Mouse (Mus musculus): ENCODE measurements at regions not wholly inside any gene's neighbourhood (a gene's known extent, or its start where the extent isn't known, plus 50 kb on each side); places are given as distances from the start of the nearest gene placed in this dataset.

DNA sequence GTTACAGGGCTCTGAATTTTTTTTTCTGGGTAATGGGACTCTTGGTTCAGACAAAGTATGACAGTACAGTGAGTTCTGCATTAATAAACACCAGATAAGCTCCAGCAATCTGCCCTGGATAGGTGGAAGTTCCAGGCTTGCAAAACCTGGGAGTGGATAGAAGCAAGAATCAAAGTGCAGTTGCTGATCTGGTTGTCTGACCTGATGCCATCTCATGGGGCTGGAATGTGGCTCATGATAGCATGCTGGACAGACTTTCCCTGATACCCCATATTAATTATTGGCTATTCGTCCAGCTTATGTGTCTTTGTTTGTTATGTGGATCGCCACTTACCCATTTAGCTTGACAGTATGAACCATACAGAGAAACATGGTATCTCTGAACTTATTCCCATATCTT lies 146.6 kb upstream of the Tnfaip3 start:
- 75% methylated on average over 2 of the region's 2 CpGs for whole genome bisulfite sequencing
- Histone ChIP-seq H3K9me3 (replicated peaks; ENCODE audit: control insufficient read depth, low read length) (no peaks in the 10 kb centered on the region), H3K36me3 (ENCODE audit: control insufficient read depth, insufficient read depth, low read length) (no peaks in the 10 kb centered on the region), H3K27me3 (ENCODE audit: control insufficient read depth, insufficient read depth, low read length) (no peaks in the 10 kb centered on the region), H3K27ac (ENCODE audit: low read length) (no peak overlapping the region), H3K9ac (ENCODE audit: low read length) (no peak overlapping the region), H3K4me3 (replicated peaks; ENCODE audit: low read length) (no peak overlapping the region), H3K4me1 (ENCODE audit: control insufficient read depth, insufficient read depth, low read length) (no peaks in the 10 kb centered on the region), H3K4me2 (ENCODE audit: low read depth, low read length) (no peak overlapping the region)
- ATAC-seq (ENCODE audit: insufficient read depth, low FRiP score) = no peak

DNA sequence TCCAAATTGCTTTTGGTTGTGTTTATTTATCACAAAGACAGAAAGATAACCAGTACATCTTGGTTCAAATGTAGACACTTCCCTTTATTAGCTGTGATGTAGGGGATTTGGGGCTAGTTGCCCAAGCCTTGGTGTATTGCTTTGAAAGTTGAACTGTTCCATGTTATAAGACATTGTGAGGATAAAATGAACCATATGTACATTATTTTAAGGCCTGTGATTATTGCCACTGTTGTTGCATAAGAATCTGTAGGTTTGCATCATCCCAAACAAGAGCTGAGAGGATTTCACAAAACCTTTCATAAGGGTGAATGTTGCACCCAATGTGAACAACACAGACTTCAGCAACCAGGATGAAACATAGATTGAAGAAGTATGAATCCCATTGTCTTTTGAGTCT lies 145.7 kb upstream of the Tnfaip3 start:
- ATAC-seq (ENCODE audit: insufficient read depth, low FRiP score) = no peak
- no peaks in the 10 kb centered on the region for H3K27me3 ChIP-seq (ENCODE audit: control insufficient read depth, insufficient read depth, low read length)
- no peaks in the 10 kb centered on the region for H3K9me3 ChIP-seq (replicated peaks; ENCODE audit: control insufficient read depth, low read length)
- no peaks in the 10 kb centered on the region for H3K4me1 ChIP-seq (ENCODE audit: control insufficient read depth, insufficient read depth, low read length)
- H3K36me3 ChIP-seq (ENCODE audit: control insufficient read depth, insufficient read depth, low read length) = no peaks in the 10 kb centered on the region
- H3K9ac ChIP-seq (ENCODE audit: low read length) = no peak overlapping the region
- H3K27ac ChIP-seq (ENCODE audit: low read length) = no peak overlapping the region
- H3K4me3 ChIP-seq (replicated peaks; ENCODE audit: low read length) = no peak overlapping the region
- no peak overlapping the region for H3K4me2 ChIP-seq (ENCODE audit: low read depth, low read length)

DNA sequence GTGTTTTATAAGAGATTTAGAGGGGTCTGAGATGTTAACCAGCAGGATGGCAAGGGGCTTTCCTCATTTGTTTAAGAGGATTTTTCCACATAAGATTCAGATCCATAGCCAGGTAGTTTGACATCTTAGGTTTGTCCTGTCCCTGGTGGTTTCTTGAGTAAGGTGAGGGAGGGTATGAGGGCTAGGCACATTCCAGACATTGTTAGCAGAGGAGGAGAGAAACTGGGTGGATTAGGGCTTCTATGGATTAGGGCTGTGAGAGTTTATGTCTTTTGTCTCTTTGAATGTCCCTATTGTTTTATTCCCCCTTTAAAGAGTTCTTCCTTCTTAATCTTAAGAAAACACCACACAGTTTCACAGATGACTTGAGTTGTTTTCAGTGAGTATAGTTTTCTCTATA lies 138.6 kb upstream of the Tnfaip3 start:
- Histone ChIP-seq H3K9ac (ENCODE audit: low read length) (no peak overlapping the region), H3K27ac (ENCODE audit: low read length) (no peak overlapping the region), H3K4me2 (ENCODE audit: low read depth, low read length) (no peak overlapping the region), H3K36me3 (ENCODE audit: control insufficient read depth, insufficient read depth, low read length) (no peaks in the 10 kb centered on the region), H3K4me3 (replicated peaks; ENCODE audit: low read length) (no peak overlapping the region), H3K4me1 (ENCODE audit: control insufficient read depth, insufficient read depth, low read length) (no peaks in the 10 kb centered on the region), H3K9me3 (replicated peaks; ENCODE audit: control insufficient read depth, low read length) (no peaks in the 10 kb centered on the region), H3K27me3 (ENCODE audit: control insufficient read depth, insufficient read depth, low read length) (no peaks in the 10 kb centered on the region)
- ATAC-seq (ENCODE audit: insufficient read depth, low FRiP score) = no peak

DNA sequence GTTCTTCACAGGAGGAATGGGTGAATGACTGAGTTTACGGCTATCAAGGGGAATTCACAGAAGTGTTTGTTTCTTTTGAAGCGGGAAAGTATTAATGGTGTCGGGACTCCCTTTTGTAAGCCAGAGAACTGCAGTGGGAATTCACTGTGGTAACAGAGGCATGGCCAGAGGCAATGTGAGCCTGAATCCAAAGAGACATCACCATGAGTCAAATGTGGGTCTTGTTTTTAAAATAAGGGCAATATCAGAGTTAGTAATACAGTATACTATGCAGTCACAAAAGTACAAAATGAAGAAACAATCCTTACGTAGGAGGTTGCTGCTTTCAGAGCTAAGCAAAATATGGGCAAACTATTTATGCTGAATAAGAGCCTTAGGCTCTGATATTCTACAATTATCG lies 137.3 kb upstream of the Tnfaip3 start:
- Histone ChIP-seq H3K9me3 (replicated peaks; ENCODE audit: control insufficient read depth, low read length) (no peaks in the 10 kb centered on the region), H3K27me3 (ENCODE audit: control insufficient read depth, insufficient read depth, low read length) (no peaks in the 10 kb centered on the region), H3K4me2 (ENCODE audit: low read depth, low read length) (no peak overlapping the region), H3K9ac (ENCODE audit: low read length) (no peak overlapping the region), H3K36me3 (ENCODE audit: control insufficient read depth, insufficient read depth, low read length) (no peaks in the 10 kb centered on the region), H3K27ac (ENCODE audit: low read length) (no peak overlapping the region), H3K4me1 (ENCODE audit: control insufficient read depth, insufficient read depth, low read length) (no peaks in the 10 kb centered on the region), H3K4me3 (replicated peaks; ENCODE audit: low read length) (no peak overlapping the region)
- no peak for ATAC-seq (ENCODE audit: insufficient read depth, low FRiP score)
- 84% methylated on average over 5 of the region's 5 CpGs for WGBS

DNA sequence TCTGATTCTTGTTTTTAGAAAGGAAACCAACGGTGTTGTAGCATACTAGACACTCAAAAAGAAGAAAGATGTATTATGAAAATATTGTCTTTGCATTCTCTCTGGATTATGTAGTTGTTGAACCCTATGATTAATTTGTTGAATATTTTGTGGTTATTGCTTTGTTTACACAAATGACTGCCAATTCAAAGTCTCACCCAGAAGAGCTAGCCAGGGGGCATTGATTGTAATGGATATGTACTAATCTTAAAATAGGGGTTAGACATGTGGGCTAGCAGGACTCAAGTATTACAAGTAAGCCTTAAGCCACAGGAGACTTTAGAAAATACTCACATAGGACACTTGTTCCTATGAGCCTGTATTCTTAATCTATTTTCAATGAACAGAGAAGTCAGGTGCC lies 135.3 kb upstream of the Tnfaip3 start:
- Histone ChIP-seq H3K4me2 (ENCODE audit: low read depth, low read length) (no peak overlapping the region), H3K27me3 (ENCODE audit: control insufficient read depth, insufficient read depth, low read length) (no peaks in the 10 kb centered on the region), H3K9ac (ENCODE audit: low read length) (no peak overlapping the region), H3K36me3 (ENCODE audit: control insufficient read depth, insufficient read depth, low read length) (no peaks in the 10 kb centered on the region), H3K4me1 (ENCODE audit: control insufficient read depth, insufficient read depth, low read length) (no peaks in the 10 kb centered on the region), H3K9me3 (replicated peaks; ENCODE audit: control insufficient read depth, low read length) (no peaks in the 10 kb centered on the region), H3K4me3 (replicated peaks; ENCODE audit: low read length) (no peak overlapping the region), H3K27ac (ENCODE audit: low read length) (no peak overlapping the region)
- ATAC-seq (ENCODE audit: insufficient read depth, low FRiP score) = no peak
- WGBS = 68% methylated on average over 1 of the region's 1 CpGs

DNA sequence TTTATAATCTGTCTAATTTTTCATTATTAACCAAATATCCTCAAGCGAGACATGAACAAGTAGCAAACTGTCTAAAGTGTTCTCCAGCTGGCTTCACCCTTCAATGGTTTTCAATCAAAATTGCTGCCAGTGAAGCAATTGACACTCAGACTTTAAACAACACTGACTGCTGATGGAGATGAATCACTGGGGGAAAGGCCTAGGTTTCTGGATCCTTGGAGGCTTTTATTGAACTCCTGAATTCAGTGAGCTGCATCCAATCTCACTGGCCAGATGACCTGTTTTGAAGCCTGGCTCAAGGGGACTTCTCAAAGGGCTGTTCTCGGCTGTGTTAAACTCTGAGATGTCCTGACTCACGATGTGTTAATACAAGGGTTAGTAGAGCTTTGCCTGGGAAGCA lies 134.5 kb upstream of the Tnfaip3 start:
- WGBS = 67% methylated on average over 3 of the region's 3 CpGs
- Histone ChIP-seq H3K27me3 (ENCODE audit: control insufficient read depth, insufficient read depth, low read length) (no peaks in the 10 kb centered on the region), H3K4me1 (ENCODE audit: control insufficient read depth, insufficient read depth, low read length) (no peaks in the 10 kb centered on the region), H3K36me3 (ENCODE audit: control insufficient read depth, insufficient read depth, low read length) (no peaks in the 10 kb centered on the region), H3K4me3 (replicated peaks; ENCODE audit: low read length) (no peak overlapping the region), H3K4me2 (ENCODE audit: low read depth, low read length) (no peak overlapping the region), H3K27ac (ENCODE audit: low read length) (no peak overlapping the region), H3K9me3 (replicated peaks; ENCODE audit: control insufficient read depth, low read length) (no peaks in the 10 kb centered on the region), H3K9ac (ENCODE audit: low read length) (no peak overlapping the region)
- ATAC-seq (ENCODE audit: insufficient read depth, low FRiP score) = no peak

DNA sequence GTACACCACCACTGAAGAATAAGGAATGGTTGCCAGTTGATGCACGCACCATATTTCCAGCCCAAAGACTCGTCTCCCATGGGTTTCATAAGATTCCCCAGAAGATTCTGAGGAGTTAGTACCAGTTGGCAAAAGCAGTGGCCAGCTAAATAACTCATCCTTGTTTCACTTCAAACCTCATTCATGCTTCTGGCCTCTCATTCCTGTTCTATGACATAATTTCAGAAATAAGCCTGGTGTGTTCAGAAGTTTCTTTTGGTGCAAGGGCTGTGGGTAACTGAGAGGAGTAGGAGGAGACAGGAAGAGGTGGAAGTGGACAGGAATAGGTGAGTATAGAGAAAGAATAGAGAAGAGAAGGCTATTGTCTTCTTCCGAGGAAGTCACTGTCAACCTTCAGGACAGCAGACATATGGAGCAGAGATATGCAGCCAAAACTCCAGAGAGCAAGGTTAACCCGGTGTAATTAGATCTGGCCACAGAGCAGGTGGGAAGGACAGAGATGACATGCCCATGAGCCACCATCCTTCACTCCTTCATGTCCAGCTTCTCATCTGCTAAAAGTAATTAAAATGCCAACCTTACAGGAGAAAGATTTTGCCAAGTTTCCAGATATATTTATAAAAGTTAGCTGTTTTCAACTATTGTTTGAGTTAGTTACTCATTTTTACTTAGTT lies 133.9 kb upstream of the Tnfaip3 start:
- Histone ChIP-seq H3K27ac (ENCODE audit: low read length) (no peak overlapping the region), H3K9ac (ENCODE audit: low read length) (no peak overlapping the region), H3K27me3 (ENCODE audit: control insufficient read depth, insufficient read depth, low read length) (no peaks in the 10 kb centered on the region), H3K9me3 (replicated peaks; ENCODE audit: control insufficient read depth, low read length) (no peaks in the 10 kb centered on the region), H3K4me2 (ENCODE audit: low read depth, low read length) (no peak overlapping the region), H3K36me3 (ENCODE audit: control insufficient read depth, insufficient read depth, low read length) (no peaks in the 10 kb centered on the region), H3K4me1 (ENCODE audit: control insufficient read depth, insufficient read depth, low read length) (no peaks in the 10 kb centered on the region), H3K4me3 (replicated peaks; ENCODE audit: low read length) (no peak overlapping the region)
- ATAC-seq (ENCODE audit: insufficient read depth, low FRiP score) = no peak
- WGBS = 63% methylated on average over 4 of the region's 4 CpGs

DNA sequence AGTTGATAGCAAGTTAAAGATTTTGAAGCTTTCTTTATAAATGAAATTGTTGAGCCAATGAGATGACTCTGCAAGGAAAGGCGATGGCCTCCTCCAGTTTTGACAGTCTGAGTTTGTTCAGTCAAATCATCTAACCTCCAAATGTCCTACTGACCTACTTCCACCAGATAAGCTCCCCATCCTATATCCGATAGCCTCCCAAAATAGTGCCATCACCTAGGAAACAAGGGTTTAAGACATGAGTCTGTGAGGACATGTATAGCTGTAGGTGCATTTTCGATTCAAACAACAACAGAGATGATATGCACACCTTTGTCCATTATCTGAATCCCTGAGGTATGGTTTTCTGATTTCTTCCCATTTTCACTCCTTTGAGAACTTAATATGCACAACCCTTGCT lies 126.0 kb upstream of the Tnfaip3 start:
- no peak overlapping the region for H3K27ac ChIP-seq (ENCODE audit: low read length)
- H3K27me3 ChIP-seq (ENCODE audit: control insufficient read depth, insufficient read depth, low read length) = no peaks in the 10 kb centered on the region

DNA sequence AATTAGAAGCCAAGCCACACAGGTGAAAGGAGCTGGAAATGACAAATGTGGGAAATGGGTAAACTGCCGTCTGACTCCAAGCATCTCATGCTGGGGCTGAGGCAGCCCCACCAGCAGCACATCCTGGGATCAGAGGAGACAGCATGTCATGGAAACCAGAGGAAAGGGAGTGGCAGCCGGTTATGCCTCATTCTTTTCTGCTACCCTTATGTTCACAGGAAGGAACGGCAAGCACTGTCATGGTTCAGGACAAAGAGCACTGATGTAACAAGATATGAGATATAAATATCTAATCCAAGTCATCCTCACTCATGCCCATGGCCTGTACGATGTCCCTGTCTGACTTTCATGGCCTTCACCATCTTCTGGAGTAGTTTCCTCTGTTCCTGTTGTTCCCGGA lies 125.2 kb upstream of the Tnfaip3 start:
- no peak overlapping the region for H3K27ac ChIP-seq (ENCODE audit: low read length)
- WGBS = 77% methylated on average over 5 of the region's 5 CpGs
- no peaks in the 10 kb centered on the region for H3K27me3 ChIP-seq (ENCODE audit: control insufficient read depth, insufficient read depth, low read length)
- ATAC-seq (ENCODE audit: insufficient read depth, low FRiP score) = no peak
- H3K9me3 ChIP-seq (replicated peaks; ENCODE audit: control insufficient read depth, low read length) = no peaks in the 10 kb centered on the region
- H3K4me1 ChIP-seq (ENCODE audit: control insufficient read depth, insufficient read depth, low read length) = no peaks in the 10 kb centered on the region
- no peaks in the 10 kb centered on the region for H3K36me3 ChIP-seq (ENCODE audit: control insufficient read depth, insufficient read depth, low read length)
- H3K4me2 ChIP-seq (ENCODE audit: low read depth, low read length) = no peak overlapping the region
- no peak overlapping the region for H3K9ac ChIP-seq (ENCODE audit: low read length)
- H3K4me3 ChIP-seq (replicated peaks; ENCODE audit: low read length) = no peak overlapping the region

More for the DNA sequence above, 126.0 kb upstream of the Tnfaip3 start:
- Histone ChIP-seq H3K9me3 (replicated peaks; ENCODE audit: control insufficient read depth, low read length) (no peaks in the 10 kb centered on the region), H3K9ac (ENCODE audit: low read length) (no peak overlapping the region), H3K4me2 (ENCODE audit: low read depth, low read length) (no peak overlapping the region), H3K4me3 (replicated peaks; ENCODE audit: low read length) (no peak overlapping the region), H3K36me3 (ENCODE audit: control insufficient read depth, insufficient read depth, low read length) (no peaks in the 10 kb centered on the region), H3K4me1 (ENCODE audit: control insufficient read depth, insufficient read depth, low read length) (no peaks in the 10 kb centered on the region)
- WGBS = 91% methylated on average over 3 of the region's 3 CpGs
- ATAC-seq (ENCODE audit: insufficient read depth, low FRiP score) = no peak

DNA sequence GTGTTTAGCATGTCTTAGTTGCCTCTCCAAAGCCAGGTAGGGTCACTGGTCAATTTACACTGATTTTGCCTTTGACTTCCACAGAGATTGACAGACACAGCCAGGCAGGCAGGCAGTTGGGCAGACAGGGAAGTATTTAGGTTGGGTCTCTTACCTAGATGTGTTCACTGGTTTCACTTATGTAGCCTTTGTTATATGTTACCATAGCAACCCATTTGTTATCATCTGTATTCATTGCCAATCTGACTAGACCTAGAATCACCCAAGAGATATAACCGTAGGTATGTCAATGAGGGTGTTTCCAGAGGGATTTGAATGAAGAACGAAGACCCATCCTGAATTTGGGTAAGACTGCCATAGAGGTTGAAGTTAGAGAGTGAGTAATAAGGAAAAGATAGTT lies 123.8 kb upstream of the Tnfaip3 start:
- H3K9me3 ChIP-seq (replicated peaks; ENCODE audit: control insufficient read depth, low read length) = no peaks in the 10 kb centered on the region
- no peaks in the 10 kb centered on the region for H3K36me3 ChIP-seq (ENCODE audit: control insufficient read depth, insufficient read depth, low read length)
- H3K9ac ChIP-seq (ENCODE audit: low read length) = no peak overlapping the region
- WGBS = 63% methylated on average over 2 of the region's 2 CpGs
- no peak overlapping the region for H3K4me2 ChIP-seq (ENCODE audit: low read depth, low read length)
- no peak overlapping the region for H3K27ac ChIP-seq (ENCODE audit: low read length)
- ATAC-seq (ENCODE audit: insufficient read depth, low FRiP score) = no peak
- no peaks in the 10 kb centered on the region for H3K4me1 ChIP-seq (ENCODE audit: control insufficient read depth, insufficient read depth, low read length)
- no peaks in the 10 kb centered on the region for H3K27me3 ChIP-seq (ENCODE audit: control insufficient read depth, insufficient read depth, low read length)
- H3K4me3 ChIP-seq (replicated peaks; ENCODE audit: low read length) = no peak overlapping the region
